Mouse (Mus musculus) G1E-ER4 (cell line): ENCODE results near the gene Col16a1. TPM values are rescaled to one million over a fixed set of nuclear protein-coding genes. Genes with fewer than 3 reads are reported as not detected.

ENCODE experiments used
- GATA1 ChIP-seq: IDR thresholded peaks from one replicate; pipeline ENCODE4 v1.8.0; 2012; ENCODE audit warnings: low read length, inconsistent platforms
- polyA plus RNA-seq: library from polyadenylated mRNA; stranded (reverse); fragments of >175 nt; gene quantifications from 2 replicates; pipeline ENCODE4 v1.2.3, GENCODE M21; 2012

The Col16a1 gene
- not detected in 2 replicates for polyA plus RNA-seq

GRCm38 (mm10) chr4:130047331-130048202, at the start of gene Col16a1:
Gene Col16a1 (plus strand): TSS chr4:130047840.
- TF ChIP-seq GATA1: no peak

- no peak for TF ChIP-seq GATA1
Observed at GRCm38 (mm10) chr4:129998124-129998523, 49.5 kb upstream of the Col16a1 start.

GRCm38 (mm10) chr4:130001710-130002109, 45.9 kb upstream of the Col16a1 start:
- TF ChIP-seq GATA1: no peak

GRCm38 (mm10) chr4:130002157-130002556, 45.5 kb upstream of the Col16a1 start:
- no peak for TF ChIP-seq GATA1

GRCm38 (mm10) chr4:130005593-130005992, 42.0 kb upstream of the Col16a1 start:
- TF ChIP-seq GATA1: no peak

- TF ChIP-seq GATA1: no peak
Observed at GRCm38 (mm10) chr4:130006533-130006932, 41.1 kb upstream of the Col16a1 start.

GRCm38 (mm10) chr4:130009043-130009442, 38.6 kb upstream of the Col16a1 start:
- TF ChIP-seq GATA1: no peak

GRCm38 (mm10) chr4:130010723-130011122, 36.9 kb upstream of the Col16a1 start:
- no peak for TF ChIP-seq GATA1

- TF ChIP-seq GATA1: no peak
Observed at GRCm38 (mm10) chr4:130012234-130012633, 35.4 kb upstream of the Col16a1 start.

- no peak for TF ChIP-seq GATA1
Observed at GRCm38 (mm10) chr4:130013111-130013510, 34.5 kb upstream of the Col16a1 start.

- no peak for TF ChIP-seq GATA1
Observed at GRCm38 (mm10) chr4:130016010-130016409, 31.6 kb upstream of the Col16a1 start.

GRCm38 (mm10) chr4:130017036-130017674, 30.5 kb upstream of the Col16a1 start:
- no peak for TF ChIP-seq GATA1

- TF ChIP-seq GATA1: no peak
Observed at GRCm38 (mm10) chr4:130022952-130023351, 24.7 kb upstream of the Col16a1 start.

- no peak for TF ChIP-seq GATA1
Observed at GRCm38 (mm10) chr4:130023511-130024231, 24.0 kb upstream of the Col16a1 start.

GRCm38 (mm10) chr4:130025544-130025943, 22.1 kb upstream of the Col16a1 start:
- no peak for TF ChIP-seq GATA1

GRCm38 (mm10) chr4:130031146-130031545, 16.5 kb upstream of the Col16a1 start:
- TF ChIP-seq GATA1: no peak
